Mouse (Mus musculus): Measurements from ENCODE around the gene Stx8.

Gene Stx8

GRCm38 (mm10) chr11:68228941-68229665 is 263.1 kb downstream of the Stx8 start:
- DNase-seq (ENCODE audit: low spot score) = no peak

GRCm38 (mm10) chr11:68231558-68231957 is 265.6 kb downstream of the Stx8 start:
- no peak for DNase-seq (ENCODE audit: low spot score)

GRCm38 (mm10) chr11:68233469-68233965 is 267.5 kb downstream of the Stx8 start:
- DNase-seq (ENCODE audit: low spot score) = no peak

- no peak for DNase-seq (ENCODE audit: low spot score)
Measured at GRCm38 (mm10) chr11:68239756-68240155, 273.8 kb downstream of the Stx8 start.

- DNase-seq (ENCODE audit: low spot score) = no peak
Measured at GRCm38 (mm10) chr11:68244254-68244991, 278.4 kb downstream of the Stx8 start.

GRCm38 (mm10) chr11:68244992-68245261 is 278.9 kb downstream of the Stx8 start:
- DNase-seq (ENCODE audit: low spot score) = no peak

- DNase-seq (ENCODE audit: low spot score) = no peak
Measured at GRCm38 (mm10) chr11:68247897-68248296, 281.9 kb downstream of the Stx8 start.

- DNase-seq (ENCODE audit: low spot score) = no peak
Measured at GRCm38 (mm10) chr11:68250106-68250505, 284.1 kb downstream of the Stx8 start.

GRCm38 (mm10) chr11:68253531-68253930 is 287.5 kb downstream of the Stx8 start:
- no peak for DNase-seq (ENCODE audit: low spot score)

Measured in c-Kit-positive CD71-positive TER-119-positive erythroid progenitor cells, embryonic 14.5 days (primary cell).